Mouse (Mus musculus) ES-Bruce4 (cell line): ENCODE measurements around the gene Parvg. TPM values are rescaled to one million over a fixed set of nuclear protein-coding genes. Genes with fewer than 3 reads are reported as not detected.

Source experiments
- H3K27ac ChIP-seq: 2 replicates; pipeline ENCODE4 v1.5.1; 2012; ENCODE audit warnings: low read length, inconsistent platforms; ENCODE audit not compliant: insufficient read depth
- H3K27me3 ChIP-seq: 2 replicates; pipeline ENCODE4 v1.6.1; 2012; ENCODE audit warnings: mild to moderate bottlenecking, low read length, inconsistent platforms; ENCODE audit not compliant: control insufficient read depth, poor library complexity, insufficient read depth, severe bottlenecking
- H3K36me3 ChIP-seq: 2 replicates; pipeline ENCODE4 v1.6.1; 2012; ENCODE audit warnings: inconsistent platforms, mild to moderate bottlenecking, low read length, moderate library complexity; ENCODE audit not compliant: control insufficient read depth, poor library complexity, insufficient read depth, severe bottlenecking
- H3K4me1 ChIP-seq: one replicate; pipeline ENCODE4 v1.8.1; 2011; ENCODE audit warnings: low read length; ENCODE audit not compliant: control insufficient read depth, insufficient read depth
- H3K4me3 ChIP-seq: 2 replicates; pipeline ENCODE4 v1.5.1; 2011; ENCODE audit warnings: low read depth, mild to moderate bottlenecking, low read length
- H3K9ac ChIP-seq: 2 replicates; pipeline ENCODE4 v1.6.1; 2012; ENCODE audit warnings: low read depth, mild to moderate bottlenecking, inconsistent platforms; ENCODE audit not compliant: poor library complexity, severe bottlenecking
- H3K9me3 ChIP-seq: replicated peaks from 2 replicates; pipeline ENCODE4 v1.6.1; 2012; ENCODE audit warnings: mild to moderate bottlenecking, low read length, inconsistent platforms; ENCODE audit not compliant: control insufficient read depth, poor library complexity, insufficient read depth, severe bottlenecking
- CTCF ChIP-seq: IDR thresholded peaks from one replicate; pipeline ENCODE4 v1.8.1; 2011; ENCODE audit warnings: low read depth, low read length
- EP300 ChIP-seq: IDR thresholded peaks from 2 replicates; pipeline ENCODE4 v1.6.1; 2011; ENCODE audit warnings: low read depth, low read length; ENCODE audit not compliant: insufficient read depth
- POLR2A ChIP-seq: IDR thresholded peaks from one replicate; pipeline ENCODE4 v1.8.1; 2011; ENCODE audit warnings: low read length; ENCODE audit not compliant: insufficient read depth
- polyA plus RNA-seq: library from polyadenylated mRNA; stranded (reverse); fragments of >200 nt; gene quantifications from 2 replicates; pipeline ENCODE4 v1.2.4, GENCODE M21; 2011; ENCODE audit warnings: low read depth; ENCODE audit not compliant: missing spikeins, insufficient read depth, insufficient read length

Gene Parvg
- polyA plus RNA-seq, 1 experiment = not detected

- no peak for TF ChIP-seq EP300
- no peak for TF ChIP-seq POLR2A
- no peak for TF ChIP-seq CTCF
- H3K9ac ChIP-seq = no peak overlapping the region
- H3K4me3 ChIP-seq = no peak overlapping the region
- no peak overlapping the region for H3K27ac ChIP-seq
- no peaks in the 10 kb centered on the region for H3K36me3 ChIP-seq
- peaks cover 4% of the 10 kb centered on the region for H3K4me1 ChIP-seq
- no peaks in the 10 kb centered on the region for H3K27me3 ChIP-seq
- H3K9me3 ChIP-seq = no peaks in the 10 kb centered on the region
Measured at GRCm38 (mm10) chr15:84319393-84319792, 4.4 kb upstream of the Parvg start.

- Histone ChIP-seq H3K27ac (no peak overlapping the region), H3K4me3 (no peak overlapping the region), H3K9me3 (no peaks in the 10 kb centered on the region), H3K4me1 (peaks cover 6% of the 10 kb centered on the region), H3K36me3 (no peaks in the 10 kb centered on the region), H3K9ac (no peak overlapping the region), H3K27me3 (no peaks in the 10 kb centered on the region)
- no peak for TF ChIP-seq EP300
Measured at GRCm38 (mm10) chr15:84321544-84322174, 2.2 kb upstream of the Parvg start.

- Histone ChIP-seq H3K27ac (no peak overlapping the region), H3K36me3 (no peaks in the 10 kb centered on the region), H3K4me1 (peaks cover 6% of the 10 kb centered on the region), H3K27me3 (no peaks in the 10 kb centered on the region), H3K4me3 (no peak overlapping the region), H3K9me3 (no peaks in the 10 kb centered on the region), H3K9ac (no peak overlapping the region)
- TF ChIP-seq CTCF (no peak), EP300 (no peak), POLR2A (no peak)
Measured at GRCm38 (mm10) chr15:84324870-84325553, 1.2 kb downstream of the Parvg start.

DNA sequence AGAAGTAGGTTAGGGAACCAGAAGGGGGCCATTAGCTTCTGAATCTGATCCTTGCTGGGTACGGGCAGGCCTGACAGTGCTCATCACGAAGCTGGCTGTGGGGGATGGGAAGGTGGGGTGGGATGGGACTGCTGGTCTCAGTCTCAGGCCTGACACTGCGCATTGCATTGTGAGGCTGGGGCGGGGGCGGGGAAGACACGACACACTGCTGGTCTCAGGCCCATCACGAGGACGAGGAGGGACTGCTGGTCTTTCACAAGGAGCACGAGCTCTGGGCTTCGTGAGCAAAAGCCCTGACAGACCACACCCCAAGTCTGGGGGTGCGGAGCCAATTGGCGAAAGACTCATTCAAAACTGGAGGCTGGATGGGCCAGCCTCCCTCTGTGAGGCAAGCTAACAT, 1.9 kb downstream of the Parvg start:
- Histone ChIP-seq H3K27ac (no peak overlapping the region), H3K27me3 (no peaks in the 10 kb centered on the region), H3K9ac (no peak overlapping the region), H3K4me1 (peaks cover 6% of the 10 kb centered on the region), H3K9me3 (no peaks in the 10 kb centered on the region), H3K36me3 (no peaks in the 10 kb centered on the region), H3K4me3 (no peak overlapping the region)
- no peak for TF ChIP-seq CTCF
- TF ChIP-seq EP300 = no peak
- TF ChIP-seq POLR2A = no peak

DNA sequence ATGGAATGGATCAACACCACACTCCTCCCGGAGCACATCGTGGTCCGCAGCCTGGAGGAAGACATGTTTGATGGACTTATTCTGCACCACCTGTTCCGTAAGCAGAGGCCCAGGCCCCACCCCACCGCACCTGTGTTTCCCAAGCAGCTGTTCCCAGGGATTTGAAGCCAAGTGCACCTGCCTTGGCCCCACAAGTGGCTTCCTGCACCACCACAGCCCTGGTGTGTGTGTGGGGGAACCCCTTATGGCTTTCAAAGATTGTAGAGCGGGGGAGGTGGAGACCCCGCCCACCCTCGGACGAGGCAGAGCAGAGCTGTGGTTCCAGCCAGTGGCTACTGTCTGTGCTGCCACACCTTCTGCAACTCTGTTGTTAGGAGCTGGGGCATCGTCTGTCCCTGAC, 5.0 kb downstream of the Parvg start:
- TF ChIP-seq EP300 = no peak
- no peak for TF ChIP-seq POLR2A
- TF ChIP-seq CTCF = no peak
- Histone ChIP-seq H3K9me3 (no peaks in the 10 kb centered on the region), H3K27ac (no peak overlapping the region), H3K36me3 (no peaks in the 10 kb centered on the region), H3K27me3 (no peaks in the 10 kb centered on the region), H3K4me3 (no peak overlapping the region), H3K9ac (no peak overlapping the region), H3K4me1 (peaks cover 6% of the 10 kb centered on the region)

DNA sequence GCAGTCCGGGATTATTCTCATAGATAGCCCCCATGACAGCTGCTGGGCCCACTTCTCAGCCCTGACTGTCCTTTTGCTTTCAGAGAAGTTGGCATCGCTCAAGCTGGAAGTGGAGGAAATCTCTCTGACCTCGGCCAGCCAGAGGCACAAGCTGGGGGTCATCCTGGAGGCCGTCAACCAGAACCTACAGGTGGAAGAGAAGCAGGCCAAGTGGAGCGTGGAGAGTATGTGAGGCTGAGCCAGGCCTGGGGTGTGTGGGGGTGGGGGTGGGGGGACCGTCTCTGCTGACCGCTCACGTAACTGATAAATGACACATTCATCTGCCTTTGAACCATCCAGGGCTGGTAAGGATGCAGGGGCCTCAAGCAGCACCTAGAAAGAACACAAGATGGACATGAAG, 6.1 kb downstream of the Parvg start:
- H3K4me1 ChIP-seq = peaks cover 6% of the 10 kb centered on the region
- H3K9me3 ChIP-seq = no peaks in the 10 kb centered on the region
- H3K9ac ChIP-seq = no peak overlapping the region
- no peak overlapping the region for H3K27ac ChIP-seq
- H3K27me3 ChIP-seq = no peaks in the 10 kb centered on the region
- TF ChIP-seq EP300 (no peak), POLR2A (no peak), CTCF (no peak)
- H3K36me3 ChIP-seq = no peaks in the 10 kb centered on the region
- H3K4me3 ChIP-seq = no peak overlapping the region
